Mouse (Mus musculus) spleen, embryonic (tissue): ENCODE data around the gene Deaf1.
"Not testable (repeated sequence)": the region's sequence is repeated elsewhere in the genome, so short reads cannot be mapped to it uniquely, and the experiment has no call there.

ENCODE experiments used
- CTCF ChIA-PET: fragments of 350-600 bp; sonication (Branson Sonifier 250); formaldehyde crosslinking; loops from one replicate; lab custom pipeline; 2022; lab: Charles Lee

The Deaf1 gene

DNA sequence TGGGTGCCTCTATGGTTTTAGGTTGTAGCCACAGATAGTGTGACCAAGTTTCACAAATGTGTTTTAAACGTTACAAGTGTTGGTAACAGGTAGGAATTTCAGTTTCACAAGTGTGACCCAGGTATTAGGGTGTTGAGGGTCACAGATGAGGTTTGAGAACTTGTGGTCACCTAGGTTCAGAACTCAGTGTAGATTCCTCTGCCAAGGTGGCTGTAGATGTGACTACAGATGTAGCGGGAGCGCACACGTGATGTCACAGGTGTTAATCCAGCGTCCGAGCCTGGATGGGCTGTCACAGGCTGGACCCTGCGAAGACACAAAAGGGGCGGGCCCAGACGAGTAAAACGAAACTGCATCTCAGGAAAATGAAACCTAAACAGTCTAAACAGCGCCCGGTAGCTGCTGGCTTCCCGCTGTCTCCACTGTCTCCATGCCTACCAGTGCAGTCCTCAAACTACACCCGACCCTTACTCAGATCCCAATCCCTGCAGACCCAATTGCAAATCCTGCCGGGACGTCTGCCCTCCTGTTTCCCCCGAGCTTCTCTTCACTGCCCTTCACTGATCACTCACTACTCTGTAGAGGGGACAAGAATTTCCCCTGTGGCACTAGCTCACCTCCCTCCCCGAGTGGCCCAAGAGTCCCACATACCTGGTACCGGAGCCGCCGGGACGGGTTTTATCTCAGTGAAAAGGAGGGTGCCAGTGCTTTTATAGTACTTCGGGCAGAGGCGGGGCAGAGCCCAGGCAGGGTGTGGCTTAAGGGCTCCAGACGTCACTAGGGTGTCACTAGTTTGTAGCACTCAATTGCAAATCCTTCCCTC lies 61.5 kb downstream of the Deaf1 start, which contains the start of gene Irf7:
Irf7 (minus strand) TSS at position 743 of the 823 bp plus-strand sequence.
- CTCF ChIA-PET: interaction anchor here (0.7 kb wide), 1 partner anchor 22 kb away, joined by 3 read pairs; no protein-coding TSS in a partner anchor

DNA sequence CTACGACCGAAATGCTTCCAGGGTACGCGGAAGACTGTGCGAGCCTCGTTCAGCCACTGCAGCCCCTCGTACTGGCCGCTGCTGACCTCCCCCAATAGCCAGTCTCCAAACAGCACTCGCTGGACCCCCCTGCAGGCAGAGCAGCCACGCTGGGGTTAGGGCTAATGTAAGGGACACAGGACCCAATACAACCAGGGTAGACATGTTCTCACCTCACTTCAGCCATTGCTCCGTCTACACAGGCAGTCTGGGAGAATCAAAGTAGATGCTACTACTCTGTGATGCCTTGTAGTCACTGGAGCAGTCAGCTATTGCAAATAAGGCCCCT lies 62.1 kb downstream of the Deaf1 start:
- CTCF ChIA-PET: interaction anchor here (1.0 kb wide), 1 partner anchor 50 kb away, joined by 3 read pairs; no protein-coding TSS in a partner anchor

DNA sequence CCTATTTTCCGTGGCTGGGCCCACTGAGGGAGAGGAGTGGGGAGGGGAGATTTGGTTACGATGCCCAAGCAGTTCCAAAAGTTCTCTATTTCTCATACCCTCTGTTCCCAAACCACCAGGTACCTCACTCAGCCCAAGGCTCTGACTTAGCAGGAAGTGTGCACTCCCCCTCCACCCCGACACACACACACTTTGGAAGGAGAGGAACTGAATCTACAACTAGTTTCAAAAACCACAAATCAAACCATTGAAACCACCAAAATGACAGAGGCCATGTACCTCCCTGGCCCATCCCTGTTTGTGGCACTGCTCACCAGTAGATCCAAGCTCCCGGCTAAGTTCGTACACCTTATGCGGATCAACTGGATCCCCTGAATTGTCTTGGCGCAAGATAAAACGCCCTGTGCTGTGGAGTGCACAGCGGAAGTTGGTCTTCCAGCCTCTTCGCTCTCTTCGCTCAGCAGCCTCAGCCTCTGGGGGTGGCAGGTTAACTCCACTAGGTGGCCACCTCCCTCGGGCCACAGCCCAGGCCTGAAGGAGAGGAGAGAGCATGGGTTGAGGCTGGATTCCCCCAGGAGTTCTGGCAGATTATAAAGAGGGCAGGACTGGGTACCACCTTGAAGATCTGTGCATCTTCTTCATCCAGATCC lies 62.6 kb downstream of the Deaf1 start:
- CTCF ChIA-PET: interaction anchor here (1.0 kb wide), 1 partner anchor 51 kb away, joined by 3 read pairs; no protein-coding TSS in a partner anchor

DNA sequence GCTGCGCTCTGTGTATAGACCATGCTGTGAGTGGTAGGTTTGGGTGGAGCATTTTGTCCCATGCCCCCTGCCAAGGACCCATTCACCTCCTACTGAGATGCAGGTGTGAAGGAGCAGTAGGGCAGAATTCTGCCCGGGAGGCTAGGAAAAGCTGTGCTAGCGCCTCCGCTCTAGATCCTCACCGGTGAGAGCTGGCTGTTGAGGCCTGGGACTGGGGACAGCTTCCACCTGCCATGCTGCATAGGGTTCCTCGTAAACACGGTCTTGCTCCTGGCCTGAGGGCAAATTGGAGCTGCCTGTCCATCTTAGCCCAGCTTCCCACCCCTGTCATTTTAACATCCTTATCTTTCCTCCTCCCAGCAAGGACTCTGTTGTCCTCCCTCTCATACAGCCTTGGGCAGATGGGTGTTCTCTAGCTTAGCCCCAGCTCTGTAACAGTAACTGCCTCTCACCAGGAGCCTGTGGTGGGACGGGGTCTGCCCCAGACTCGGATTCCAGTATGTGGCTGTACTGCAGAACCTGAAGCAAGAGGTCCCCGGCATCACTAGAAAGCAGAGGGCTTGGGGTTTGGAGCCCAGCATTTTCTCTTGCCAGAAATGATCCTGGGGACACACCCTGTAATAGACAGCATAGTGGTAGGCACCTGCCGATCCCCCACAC lies 63.3 kb downstream of the Deaf1 start:
- CTCF ChIA-PET: interaction anchor here (1.0 kb wide), 1 partner anchor 52 kb away, joined by 3 read pairs; no protein-coding TSS in a partner anchor

DNA sequence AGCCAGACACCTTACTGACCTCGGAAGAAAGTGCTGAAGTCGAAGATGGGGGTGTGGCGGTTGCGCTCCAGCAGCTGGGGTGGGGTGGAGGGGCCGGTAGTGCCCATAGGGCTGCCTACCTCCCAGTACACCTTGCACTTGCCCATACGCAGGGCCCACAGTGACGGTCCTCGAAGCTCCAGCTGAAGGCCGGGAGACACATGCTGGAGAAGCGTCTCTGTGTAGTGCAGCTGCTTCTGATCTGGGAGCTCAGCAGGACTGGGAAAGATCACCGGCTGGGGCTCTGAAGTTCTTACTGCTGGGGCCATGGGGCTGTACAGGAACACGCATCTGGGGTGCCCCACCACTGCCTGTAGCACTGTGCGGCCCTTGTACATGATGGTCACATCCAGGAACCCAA lies 63.9 kb downstream of the Deaf1 start:
- CTCF ChIA-PET: no interaction called here

DNA sequence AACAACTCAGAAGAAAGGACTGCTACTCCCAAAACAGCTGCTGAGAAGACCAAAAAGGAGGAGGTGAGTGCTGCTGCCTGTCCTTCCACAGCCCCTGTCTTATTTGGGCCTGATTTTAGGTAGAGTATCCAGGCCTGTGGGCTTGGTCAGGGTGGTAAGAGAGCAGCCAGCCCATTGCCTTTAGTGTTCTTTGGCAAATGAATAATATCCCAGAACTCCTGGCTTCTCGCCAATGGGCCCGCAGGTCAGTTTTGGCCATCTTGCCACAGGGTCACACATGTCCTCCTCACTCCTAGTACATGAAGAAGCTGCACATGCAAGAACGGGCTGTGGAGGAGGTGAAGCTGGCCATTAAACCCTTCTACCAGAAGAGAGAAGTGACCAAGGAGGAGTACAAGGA lies 66.0 kb downstream of the Deaf1 start:
- CTCF ChIA-PET: interaction anchor here (0.8 kb wide), 1 partner anchor 15 kb away, joined by 3 read pairs; no protein-coding TSS in a partner anchor

DNA sequence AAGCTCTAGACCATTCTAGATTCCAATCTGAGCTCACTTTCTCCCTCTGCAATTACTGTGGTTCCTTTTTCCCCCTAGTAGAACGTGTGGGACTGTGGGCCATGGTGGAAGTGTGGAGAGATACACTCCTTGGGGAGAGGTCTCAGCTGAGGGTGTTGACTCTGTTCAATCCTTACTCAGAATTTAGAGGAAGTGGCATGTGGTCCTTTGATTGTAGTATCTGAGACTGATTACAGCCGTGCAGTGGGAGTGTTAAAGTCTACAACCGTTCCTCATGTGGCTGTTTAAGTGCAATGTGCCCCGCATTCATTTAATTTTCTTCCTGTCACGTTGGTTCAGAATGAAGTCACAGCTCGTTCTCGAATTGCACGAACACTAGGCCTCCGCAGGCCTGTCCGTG lies 71.3 kb downstream of the Deaf1 start:
- CTCF ChIA-PET: no interaction called here

DNA sequence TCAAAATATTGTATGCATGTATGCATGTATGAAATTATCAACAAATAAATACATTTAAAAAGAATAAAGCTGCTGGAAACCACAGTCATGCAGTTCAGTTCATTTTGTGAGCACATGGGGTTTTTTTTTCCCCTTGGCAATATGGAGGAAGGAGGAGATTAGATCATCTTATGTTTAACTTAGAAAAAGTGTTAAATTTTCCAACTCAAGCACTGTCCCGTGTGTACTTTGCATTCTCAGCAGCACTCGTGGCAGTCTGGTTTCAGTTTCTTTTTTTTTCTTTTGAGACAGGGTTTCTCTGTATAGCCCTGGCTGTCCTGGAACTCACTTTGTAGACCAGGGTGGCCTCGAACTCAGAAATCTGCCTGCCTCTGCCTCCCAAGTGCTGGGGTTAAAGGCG lies 77.0 kb downstream of the Deaf1 start:
- CTCF ChIA-PET: not testable (repeated sequence)
